Mouse (Mus musculus) CH12.LX (cell line): ENCODE measurements around the gene Ren1. TPM values are rescaled to one million over a fixed set of nuclear protein-coding genes. Genes with fewer than 3 reads are reported as not detected.

Source experiments
- DNase-seq: peaks from one replicate; pipeline ENCODE4 v3.0.0-alpha.2; 2013; ENCODE audit errors: extremely low read depth
- H3K27ac ChIP-seq: 2 replicates; pipeline ENCODE4 v1.5.1; 2012; ENCODE audit warnings: low read depth, mild to moderate bottlenecking, control low read depth, moderate library complexity; ENCODE audit not compliant: insufficient read depth
- H3K27me3 ChIP-seq: replicated peaks from 2 replicates; pipeline ENCODE3; 2012; ENCODE audit warnings: inconsistent platforms
- H3K36me3 ChIP-seq, 2 experiments: replicated peaks in 1 of 2; 2 replicates each; pipeline versions ENCODE3 to v1.6.1; 2012; ENCODE audit warnings: inconsistent platforms in 1 of 2, low read length in 1 of 2, mild to moderate bottlenecking in 1 of 2, mixed read lengths in 1 of 2, moderate library complexity in 1 of 2; ENCODE audit not compliant: control insufficient read depth in 1 of 2, insufficient read depth in 1 of 2
- H3K4me1 ChIP-seq, 2 experiments: 2 replicates each; pipeline ENCODE4 v1.6.1; 2012; ENCODE audit warnings: inconsistent platforms in 1 of 2, moderate library complexity in 1 of 2; ENCODE audit not compliant: insufficient read depth in 2 of 2, control insufficient read depth in 1 of 2
- H3K4me2 ChIP-seq: 2 replicates; pipeline ENCODE4 v1.6.1; 2012; ENCODE audit warnings: low read depth, mild to moderate bottlenecking, control low read depth; ENCODE audit not compliant: poor library complexity, insufficient read depth, severe bottlenecking
- H3K4me3 ChIP-seq, 3 experiments: fragments of 150-350 bp in 1 of 3; sonication (generic) in 1 of 3; replicated peaks in 1 of 3; 2 replicates each; pipeline versions ENCODE3 to v1.5.1; 2011 to 2012; ENCODE audit warnings: low read depth in 2 of 3, low read length in 2 of 3, mild to moderate bottlenecking in 2 of 3, moderate library complexity in 2 of 3, control low read depth in 1 of 3, improper control_type of control experiment in 1 of 3, inconsistent platforms in 1 of 3, mixed read lengths in 1 of 3; ENCODE audit not compliant: poor library complexity in 1 of 3
- H3K79me2 ChIP-seq: replicated peaks from 2 replicates; pipeline ENCODE4 v1.6.1; 2012; ENCODE audit warnings: mild to moderate bottlenecking, moderate library complexity; ENCODE audit not compliant: control insufficient read depth, poor library complexity, insufficient read depth, severe bottlenecking; ENCODE audit errors: extremely low read depth
- H3K9ac ChIP-seq: 2 replicates; pipeline ENCODE4 v1.6.1; 2012; ENCODE audit warnings: low read depth, mild to moderate bottlenecking, control low read depth, moderate library complexity; ENCODE audit not compliant: insufficient read depth
- H3K9me3 ChIP-seq: replicated peaks from 2 replicates; pipeline ENCODE3; 2012; ENCODE audit warnings: low read length, inconsistent platforms, mixed read lengths
- BHLHE40 ChIP-seq: IDR thresholded peaks from 2 replicates; pipeline ENCODE4 v1.6.1; 2011; ENCODE audit warnings: mild to moderate bottlenecking, low read depth, low read length, improper control_type of control experiment
- CHD1 ChIP-seq: IDR thresholded peaks from 2 replicates; pipeline ENCODE4 v1.6.1; 2012; ENCODE audit warnings: low read depth, low read length, improper control_type of control experiment, inconsistent platforms
- CHD2 ChIP-seq: IDR thresholded peaks from 2 replicates; pipeline ENCODE4 v1.6.1; 2011; ENCODE audit warnings: low read length, improper control_type of control experiment
- EP300 ChIP-seq: IDR thresholded peaks from 2 replicates; pipeline ENCODE4 v1.6.1; 2011; ENCODE audit warnings: low read length, improper control_type of control experiment
- ETS1 ChIP-seq: conservative IDR thresholded peaks from 2 replicates; pipeline ENCODE4 v1.6.1; 2012; ENCODE audit warnings: low read depth, mild to moderate bottlenecking, inconsistent platforms, low read length, improper control_type of control experiment, moderate library complexity
- GABPA ChIP-seq: IDR thresholded peaks from 2 replicates; pipeline ENCODE4 v1.6.1; 2012; ENCODE audit warnings: low read depth, low read length, improper control_type of control experiment, inconsistent platforms; ENCODE audit not compliant: insufficient replicate concordance
- HCFC1 ChIP-seq: IDR thresholded peaks from 2 replicates; pipeline ENCODE4 v1.6.1; 2012; ENCODE audit warnings: low read depth, mild to moderate bottlenecking, inconsistent platforms, low read length, improper control_type of control experiment
- IRF4 ChIP-seq: IDR thresholded peaks from 2 replicates; pipeline ENCODE4 v1.6.1; 2014; ENCODE audit warnings: low read depth, mild to moderate bottlenecking, inconsistent platforms, low read length, improper control_type of control experiment
- KAT2A ChIP-seq: IDR thresholded peaks from 2 replicates; pipeline ENCODE4 v1.6.1; 2012; ENCODE audit warnings: low read length, improper control_type of control experiment, inconsistent platforms; ENCODE audit not compliant: insufficient replicate concordance
- MAZ ChIP-seq: IDR thresholded peaks from 2 replicates; pipeline ENCODE4 v1.6.1; 2012; ENCODE audit warnings: low read depth, mild to moderate bottlenecking, inconsistent platforms, low read length, improper control_type of control experiment, moderate library complexity
- MEF2A ChIP-seq: IDR thresholded peaks from 2 replicates; pipeline ENCODE4 v1.6.1; 2014; ENCODE audit warnings: low read depth, mild to moderate bottlenecking, inconsistent platforms, low read length, improper control_type of control experiment, borderline replicate concordance
- MXI1 ChIP-seq: IDR thresholded peaks from 2 replicates; pipeline ENCODE4 v1.6.1; 2011; ENCODE audit warnings: mild to moderate bottlenecking, low read depth, low read length, improper control_type of control experiment
- MYC ChIP-seq: IDR thresholded peaks from 2 replicates; pipeline ENCODE4 v1.6.1; 2011; ENCODE audit warnings: low read depth, mild to moderate bottlenecking, improper control_type of control experiment, low read length
- NELFE ChIP-seq: IDR thresholded peaks from 2 replicates; pipeline ENCODE4 v1.6.1; 2011; ENCODE audit warnings: low read depth, low read length, improper control_type of control experiment
- NRF1 ChIP-seq: IDR thresholded peaks from 2 replicates; pipeline ENCODE4 v1.6.1; 2014; ENCODE audit warnings: low read depth, mild to moderate bottlenecking, inconsistent platforms, low read length, improper control_type of control experiment, moderate library complexity
- PAX5 ChIP-seq: IDR thresholded peaks from 2 replicates; pipeline ENCODE4 v1.6.1; 2012; ENCODE audit warnings: low read length, inconsistent platforms, mixed read lengths
- RAD21 ChIP-seq: IDR thresholded peaks from 2 replicates; pipeline ENCODE4 v1.6.1; 2011; ENCODE audit warnings: low read depth, mild to moderate bottlenecking, low read length, improper control_type of control experiment, moderate library complexity
- RCOR1 ChIP-seq: conservative IDR thresholded peaks from 2 replicates; pipeline ENCODE4 v1.6.1; 2012; ENCODE audit warnings: low read depth, mild to moderate bottlenecking, inconsistent platforms, low read length, improper control_type of control experiment
- SMC3 ChIP-seq: IDR thresholded peaks from 2 replicates; pipeline ENCODE4 v1.6.1; 2011; ENCODE audit warnings: low read depth, low read length, improper control_type of control experiment
- TCF12 ChIP-seq: IDR thresholded peaks from 2 replicates; pipeline ENCODE4 v1.6.1; 2014; ENCODE audit warnings: low read depth, mild to moderate bottlenecking, inconsistent platforms, low read length, improper control_type of control experiment
- ZMIZ1 ChIP-seq: IDR thresholded peaks from 2 replicates; pipeline ENCODE4 v1.6.1; 2012; ENCODE audit warnings: low read depth, mild to moderate bottlenecking, inconsistent platforms, low read length, improper control_type of control experiment
- ZNF384 ChIP-seq: IDR thresholded peaks from 2 replicates; pipeline ENCODE4 v1.6.1; 2012; ENCODE audit warnings: low read depth, low read length, improper control_type of control experiment, inconsistent platforms
- dilution Hi-C: fragments of 300-500 bp; cut with MboI; formaldehyde crosslinking; loops from 2 replicates; pipeline ENCODE4 v1.14.3; 2020; ENCODE audit warnings: low sequenced_read_pairs; ENCODE audit not compliant: extremely low pct_unique_long_range_greater_than_20kb, extremely low pct_ligation_motif_present
- in situ Hi-C: fragments of 300-500 bp; cut with MboI; formaldehyde crosslinking; loops from 3 replicates; pipeline ENCODE4 v1.14.3; 2019; ENCODE audit warnings: low sequenced_read_pairs, low pct_ligation_motif_present, low pct_unique_long_range_greater_than_20kb, mixed read lengths
- polyA plus RNA-seq: library from polyadenylated mRNA; unstranded; fragments of >175 nt; gene quantifications from 2 replicates; pipeline ENCODE4 v1.2.1, GENCODE M21; 2012; ENCODE audit warnings: low read depth; ENCODE audit not compliant: insufficient read length
- total RNA-seq, 2 experiments: library from RNA; depleted of rRNA; stranded (reverse); fragments of 300-350 nt in 1 of 2; fragments of >200 nt in 1 of 2; gene quantifications; 2 replicates each; pipeline ENCODE4 v1.2.3; 2012 to 2014

The Ren1 gene
- total and polyA plus RNA-seq, 3 experiments, result 0.08 TPM; not detected in 2

- Histone ChIP-seq H3K27me3 (peaks cover 92% of the 10 kb centered on the region), H3K36me3 (no peaks in the 10 kb centered on the region), H3K4me1 (peaks cover 9 to 22% of the 10 kb centered on the region in 2 experiments; a peak in 3 of 4 replicates), H3K9me3 (peaks cover 7% of the 10 kb centered on the region), H3K27ac (no peak within 1 kb of the TSS), H3K79me2 (no peaks in the 10 kb centered on the region), H3K4me2 (peak within 1 kb of the TSS; percentile 67), H3K9ac (no peak within 1 kb of the TSS), H3K4me3 (peak within 1 kb of the TSS; percentile 28 to 58 (median 33))
- in situ Hi-C loops, result loop anchor here (25.0 kb wide), 1 partner anchor 326 kb away; the partner anchor contains the start of genes Mdm4 and Pik3c2b
- TF ChIP-seq ZMIZ1 (no peak), MAZ (no peak), TCF12 (peak; percentile 11; the same call in 1 of the 2 replicates), ETS1 (peak; percentile 46)
- dilution Hi-C loops, result no loop called here
- peak; percentile 34 for DNase-seq
These were observed 13.1 kb downstream of the Ren1 start, which contains the start of gene Etnk2 for GRCm38 (mm10) chr1:133363276-133364021. Etnk2 (plus strand) TSS chr1:133363572.

- DNase-seq, result no peak
- Histone ChIP-seq H3K4me3 (peak overlapping the region in 2 of 3 experiments; percentile 33 to 58), H3K79me2 (no peaks in the 10 kb centered on the region), H3K27me3 (peaks cover 92% of the 10 kb centered on the region), H3K27ac (no peak overlapping the region), H3K9me3 (peaks cover 7% of the 10 kb centered on the region), H3K4me2 (peak overlapping the region; percentile 67), H3K4me1 (peaks cover 9 to 26% of the 10 kb centered on the region in 2 experiments; a peak in 3 of 4 replicates), H3K36me3 (no peaks in the 10 kb centered on the region), H3K9ac (no peak overlapping the region)
- in situ Hi-C loops (loop anchor here (25.0 kb wide), 1 partner anchor 327 kb away; the partner anchor contains the start of genes Mdm4 and Pik3c2b), dilution Hi-C loops (no loop called here)
- TF ChIP-seq SMC3 (no peak), ZNF384 (no peak), IRF4 (no peak), BHLHE40 (no peak), GABPA (no peak), CHD1 (no peak), MEF2A (no peak), MYC (no peak), CHD2 (no peak), MXI1 (no peak), PAX5 (no peak), RAD21 (no peak), EP300 (no peak), RCOR1 (no peak), NELFE (no peak), NRF1 (no peak), HCFC1 (no peak), MAZ (no peak), KAT2A (no peak)
These were observed 13.8 kb downstream of the Ren1 start for GRCm38 (mm10) chr1:133364022-133364630.
